Mouse (Mus musculus) frontal cortex, postnatal 14 days (tissue): ENCODE results near the gene Naaa.

Source experiments
- DNase-seq, 2 experiments: peaks; one replicate each; pipeline ENCODE4 v3.0.0; 2022; ENCODE audit warnings: low spot score in 2 of 2

Naaa gene

DNA sequence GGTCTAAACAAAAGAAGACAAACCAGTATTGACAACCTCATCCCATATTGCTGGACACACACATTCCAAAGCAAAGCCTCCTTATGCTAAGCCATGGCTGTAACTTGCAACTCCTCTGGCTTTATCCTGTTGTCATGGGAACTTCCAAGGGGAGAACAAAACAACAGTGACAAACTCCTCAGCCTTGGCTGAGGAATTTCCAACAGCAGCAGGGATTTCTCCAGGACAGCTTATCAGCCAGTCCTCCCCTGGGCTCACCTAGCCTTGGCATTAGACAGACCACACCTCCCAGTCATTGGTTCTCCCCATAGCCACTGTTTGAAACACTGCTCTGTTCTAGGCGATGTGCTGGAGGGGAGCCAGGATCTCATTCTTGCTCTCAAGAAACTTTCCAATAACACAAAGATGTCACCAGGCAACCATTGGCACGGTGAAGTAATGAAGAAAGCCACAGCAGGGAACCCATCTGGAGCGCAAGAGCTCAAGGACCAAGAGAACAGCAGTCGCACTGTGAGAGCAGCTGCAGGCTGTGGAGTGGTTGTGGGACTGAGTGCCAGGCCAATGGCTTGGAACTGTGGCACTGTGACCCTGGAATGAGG is 14.1 kb downstream of the Naaa start:
- DNase-seq: peak; percentile 67 to 76

DNA sequence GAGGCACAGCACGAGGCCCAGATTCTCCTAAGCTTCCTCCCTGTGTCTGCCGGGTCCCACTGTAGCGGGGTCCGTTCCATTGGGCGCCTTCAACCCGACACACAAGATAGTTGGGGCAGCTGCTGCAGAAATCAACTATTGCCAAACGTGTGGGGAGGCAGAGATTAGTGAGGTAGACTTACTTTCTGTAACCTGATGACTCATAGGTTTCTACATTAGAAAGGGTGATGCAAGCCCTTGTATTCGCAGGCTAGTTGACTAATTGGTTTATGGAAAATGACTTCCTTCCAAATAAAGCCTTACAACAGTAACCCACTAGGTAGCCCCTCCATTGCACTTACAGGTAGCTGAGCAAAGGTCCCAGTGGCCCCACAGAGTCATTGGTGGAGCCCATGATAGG is 15.3 kb downstream of the Naaa start:
- DNase-seq: no peak

DNA sequence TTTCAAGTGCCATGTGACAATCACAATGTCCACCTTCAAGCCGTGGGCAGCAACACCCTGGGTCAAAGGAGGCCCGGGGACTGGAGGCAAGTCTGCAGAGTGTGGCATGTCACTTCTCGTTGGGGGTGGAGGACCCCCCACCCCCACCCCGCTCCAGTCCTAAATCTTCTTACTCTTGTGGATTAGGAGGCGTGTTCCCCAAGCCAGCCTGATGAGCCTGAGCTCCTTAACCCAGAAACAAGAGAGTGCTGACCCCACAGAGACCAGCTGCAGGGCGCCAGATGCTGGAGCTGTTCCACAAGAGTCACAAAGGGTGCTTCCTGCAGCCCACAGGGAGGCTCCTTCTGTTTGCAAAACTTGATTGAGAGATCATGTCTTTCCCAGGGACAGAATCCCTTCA is 21.8 kb downstream of the Naaa start, which contains the start of gene Ppef2:
Ppef2 (minus strand) TSS at position 61 of the 400 bp plus-strand sequence.
- DNase-seq: no peak

DNA sequence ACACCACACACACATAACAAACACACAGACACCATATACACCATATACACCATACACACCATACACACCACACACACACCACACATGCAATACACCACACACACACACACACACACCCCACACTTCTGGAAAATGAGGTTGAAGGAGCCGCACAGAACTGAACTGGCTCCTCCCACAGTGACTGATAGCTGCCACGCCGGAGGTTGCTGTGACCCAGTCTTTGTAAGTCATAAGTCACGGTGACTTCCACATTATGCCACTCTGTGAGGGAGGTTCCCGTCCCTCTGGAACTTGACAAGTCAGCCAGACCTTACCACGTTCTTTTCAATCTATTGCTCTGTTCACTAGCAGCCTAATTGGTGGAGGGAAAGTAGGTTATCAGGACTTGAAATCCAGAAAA is 23.5 kb downstream of the Naaa start:
- DNase-seq: no peak

DNA sequence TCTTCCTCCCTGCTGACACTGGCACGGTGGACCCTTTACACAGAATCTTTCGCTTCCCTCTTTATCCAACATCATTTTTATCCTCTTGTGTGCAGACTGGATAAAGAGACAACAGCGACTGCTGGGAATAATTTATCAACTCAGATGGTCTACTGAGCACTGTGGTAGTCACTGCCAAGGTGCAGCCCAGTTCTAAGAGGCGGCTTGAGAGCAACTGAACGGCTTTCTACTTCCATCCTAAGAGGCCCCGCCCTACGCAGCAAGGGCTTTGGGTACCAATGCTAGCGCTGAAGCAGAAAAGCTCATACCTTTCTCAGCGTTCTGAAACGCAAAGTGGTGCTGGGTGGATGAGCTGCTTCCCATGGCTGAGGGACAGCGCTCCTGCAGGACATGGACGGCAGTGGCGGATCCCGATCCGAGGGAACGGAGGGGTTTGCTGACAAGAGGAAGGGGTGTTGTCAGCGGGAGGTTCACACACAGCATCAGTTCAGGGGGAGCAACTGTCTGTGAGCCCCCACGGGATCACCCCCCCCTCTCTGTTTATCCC is 25.1 kb downstream of the Naaa start:
- peak in 1 of 2 experiments; percentile 11 for DNase-seq

DNA sequence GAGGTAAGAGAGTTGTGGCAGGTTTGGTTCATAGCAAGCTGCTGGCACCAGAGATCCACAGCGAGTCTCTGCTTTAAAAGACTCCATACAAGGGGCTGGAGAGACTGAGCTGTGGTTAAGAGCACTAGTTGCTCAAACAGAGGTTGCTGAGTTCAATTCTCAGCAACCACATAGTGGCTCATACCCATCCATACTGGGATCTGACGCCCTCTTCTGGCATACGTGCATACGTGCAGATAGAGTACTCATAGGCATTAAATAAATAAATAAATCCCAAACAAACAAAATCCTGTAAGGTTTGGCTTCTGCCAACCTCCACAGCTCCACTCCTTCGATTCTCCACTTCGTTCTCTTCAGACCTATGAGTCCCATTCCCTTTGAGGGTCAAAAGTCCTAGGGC is 25.9 kb downstream of the Naaa start:
- DNase-seq: no peak

DNA sequence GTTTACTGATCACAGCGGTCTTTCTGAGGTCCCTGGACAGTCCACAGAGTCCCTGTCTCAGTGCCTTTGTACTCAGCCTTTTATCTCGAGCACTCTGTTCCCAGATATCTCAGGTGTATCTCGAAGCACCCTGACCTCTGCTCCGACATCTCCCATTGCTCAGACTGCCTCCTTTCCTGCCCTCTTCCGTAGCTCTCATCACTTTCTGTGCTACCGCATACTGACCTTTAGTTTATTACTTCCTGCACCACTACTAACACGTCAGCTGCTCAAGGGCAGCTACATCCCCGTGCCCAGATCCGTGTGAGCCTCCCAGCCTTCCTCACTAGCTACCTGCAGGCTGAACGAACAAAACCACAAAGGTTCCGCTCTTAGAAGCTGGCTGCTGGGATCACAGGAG is 29.4 kb downstream of the Naaa start:
- DNase-seq: no peak

DNA sequence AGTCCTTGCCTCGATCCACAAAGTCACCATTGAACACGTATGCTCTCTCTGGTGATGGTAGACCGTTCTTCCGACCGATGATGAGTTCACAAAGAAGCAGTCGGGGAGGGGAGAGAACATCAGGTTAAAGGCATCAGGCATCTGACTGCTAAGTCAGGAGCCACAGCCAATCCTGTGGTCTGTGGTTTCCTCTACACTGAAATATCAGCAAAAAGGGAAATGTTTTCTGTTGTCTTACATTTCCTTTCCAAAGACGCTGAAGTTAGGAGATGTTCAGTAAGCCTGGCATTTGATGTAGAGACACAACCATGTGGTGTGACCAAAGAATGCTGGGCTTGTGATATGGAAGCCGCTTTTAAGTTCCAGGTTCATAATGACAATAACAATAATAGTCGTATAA is 32.5 kb downstream of the Naaa start:
- DNase-seq: no peak

DNA sequence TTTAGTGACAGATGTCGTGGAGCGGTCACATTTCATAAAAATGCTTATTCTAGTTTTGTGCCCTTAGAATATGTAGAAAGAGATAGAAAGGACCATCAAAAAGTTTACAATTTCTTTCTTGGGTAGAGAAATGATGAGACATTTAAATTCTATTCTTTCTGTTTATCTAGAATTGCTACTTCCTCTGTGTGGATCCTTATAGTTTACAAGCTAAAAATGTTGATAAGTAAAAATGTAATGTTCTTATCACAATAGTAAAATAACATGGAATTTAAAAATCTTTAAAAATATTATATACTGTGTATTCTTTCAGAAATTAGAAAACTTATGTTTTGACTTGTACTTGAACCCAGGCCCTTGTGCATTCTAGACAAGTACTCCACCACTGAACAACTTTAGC is 33.1 kb downstream of the Naaa start:
- DNase-seq: no peak

DNA sequence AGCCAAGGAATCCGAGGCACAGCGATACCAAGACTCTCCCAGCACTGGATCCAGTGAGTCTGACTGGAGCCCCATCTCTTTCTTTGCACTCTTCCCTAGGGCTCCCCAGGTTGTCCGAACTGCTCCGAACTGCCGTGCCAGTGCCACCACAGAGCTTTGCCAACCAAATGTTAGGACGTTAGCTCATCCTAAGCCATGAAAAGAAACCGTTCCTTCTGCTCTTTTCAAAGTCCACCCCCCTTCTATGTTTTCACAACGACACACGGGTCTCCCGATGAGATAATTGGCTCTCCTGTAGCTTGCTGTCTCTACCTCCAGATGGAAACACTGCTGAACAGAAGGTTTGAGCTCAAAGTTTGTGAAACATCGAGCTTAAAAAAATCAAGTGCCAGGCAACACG is 37.2 kb downstream of the Naaa start:
- DNase-seq: no peak

DNA sequence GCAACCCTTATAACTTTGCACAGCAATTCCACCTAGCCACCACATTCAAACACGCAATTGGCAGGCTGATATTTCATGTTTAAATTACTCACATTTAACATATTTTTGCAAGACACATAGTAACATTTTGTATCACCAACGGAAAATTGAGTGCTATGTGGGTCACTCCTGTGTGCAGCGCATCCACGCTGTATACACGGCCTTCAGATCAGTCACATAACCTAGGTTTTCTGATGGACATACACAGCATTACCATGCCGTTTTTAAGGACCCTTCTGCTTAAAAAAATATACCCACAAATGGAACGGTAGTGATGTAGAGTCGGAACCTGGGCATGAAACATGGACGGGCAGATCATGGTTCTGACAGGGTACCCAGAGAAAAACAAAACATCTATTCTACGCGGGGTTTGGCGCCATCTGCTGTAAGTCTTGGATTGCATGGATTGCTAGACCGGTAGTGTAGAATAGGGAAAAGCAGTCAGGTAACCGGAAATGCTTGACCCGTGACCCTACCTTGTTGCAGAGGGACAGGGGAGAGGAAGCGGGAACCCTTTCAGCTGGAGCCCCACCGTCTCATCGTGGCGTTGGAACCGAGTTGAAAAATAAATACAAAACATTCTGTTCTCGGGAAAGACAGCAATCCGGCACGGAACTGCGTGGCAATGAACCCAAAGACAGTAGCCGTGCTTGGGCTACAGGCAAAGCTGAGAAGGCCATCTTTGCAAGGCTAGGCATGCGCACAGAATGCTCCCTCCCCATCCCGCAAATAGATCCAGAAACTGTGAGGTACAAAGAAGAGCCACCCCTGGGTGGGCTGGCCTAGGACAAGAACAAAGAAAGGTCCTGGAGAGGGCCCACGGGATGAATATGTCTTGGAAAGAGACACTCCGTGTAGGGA is 38.4 kb downstream of the Naaa start:
- peak; percentile 47 to 74 for DNase-seq

DNA sequence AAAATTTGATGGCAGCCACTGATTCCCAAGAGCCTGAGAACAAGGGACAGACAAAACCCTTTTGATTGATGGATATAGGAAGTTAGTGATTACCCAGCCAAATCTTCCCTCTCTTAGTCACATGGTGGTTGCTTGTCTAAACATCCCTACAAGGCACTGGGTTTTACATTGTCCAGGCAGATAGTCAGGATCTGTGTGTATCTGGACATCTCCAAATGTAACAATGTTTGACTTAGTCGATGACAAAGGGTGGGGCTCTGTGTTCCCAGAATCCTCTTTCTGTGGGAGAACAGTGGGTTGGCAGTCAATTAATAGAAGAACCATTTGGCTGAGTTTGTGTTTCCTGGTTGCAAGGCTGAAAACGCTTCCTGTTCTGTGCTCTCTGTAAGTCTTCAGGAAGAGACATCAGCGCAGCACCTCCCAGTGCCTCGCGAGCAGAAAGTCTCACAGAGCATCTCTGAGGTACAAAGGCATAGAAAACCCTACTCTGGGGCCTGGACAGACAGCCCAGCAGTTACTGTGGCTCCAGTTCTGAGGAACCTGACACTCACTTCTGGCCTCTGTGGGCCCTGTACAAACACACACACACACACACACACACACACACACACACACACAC is 42.9 kb downstream of the Naaa start:
- no peak for DNase-seq

DNA sequence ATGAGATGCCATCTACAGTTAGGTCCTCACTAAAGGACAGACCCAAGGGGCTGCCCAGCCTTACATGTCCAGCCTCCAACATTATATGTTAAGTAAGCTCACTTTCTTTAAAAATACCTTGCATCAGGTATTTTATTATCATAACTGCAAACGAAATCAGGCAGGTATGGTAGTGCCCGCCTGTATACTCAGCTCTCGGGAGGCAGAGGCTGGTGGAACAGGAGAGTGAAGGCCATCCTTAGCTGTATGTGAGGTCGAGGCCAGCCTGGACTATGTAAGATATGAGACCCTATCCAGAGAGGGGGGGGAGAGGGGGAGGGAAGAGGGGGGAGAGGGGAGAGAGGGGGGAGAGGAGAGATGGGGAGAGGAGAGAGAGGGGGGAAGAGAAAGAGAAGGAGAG is 44.6 kb downstream of the Naaa start:
- DNase-seq: no peak

DNA sequence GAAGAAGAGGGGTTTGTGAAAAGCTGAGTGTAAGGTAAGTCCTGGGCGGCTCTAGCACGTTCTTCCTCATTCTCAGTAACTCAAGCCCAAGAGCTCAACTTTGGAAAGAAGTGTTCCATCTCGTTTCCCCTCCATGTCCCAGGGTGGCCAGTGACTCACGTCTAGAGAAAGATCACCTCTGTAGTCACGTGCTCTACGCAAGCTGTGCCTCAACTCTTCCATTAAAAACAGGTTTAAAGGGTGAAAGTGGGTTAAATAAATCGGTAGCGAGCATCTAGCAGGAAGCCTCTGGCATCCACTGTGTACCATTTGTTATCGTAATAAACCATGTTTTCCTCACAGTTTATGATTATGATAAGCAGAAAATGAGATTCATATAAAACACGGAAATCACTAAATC is 46.1 kb downstream of the Naaa start:
- DNase-seq: no peak

DNA sequence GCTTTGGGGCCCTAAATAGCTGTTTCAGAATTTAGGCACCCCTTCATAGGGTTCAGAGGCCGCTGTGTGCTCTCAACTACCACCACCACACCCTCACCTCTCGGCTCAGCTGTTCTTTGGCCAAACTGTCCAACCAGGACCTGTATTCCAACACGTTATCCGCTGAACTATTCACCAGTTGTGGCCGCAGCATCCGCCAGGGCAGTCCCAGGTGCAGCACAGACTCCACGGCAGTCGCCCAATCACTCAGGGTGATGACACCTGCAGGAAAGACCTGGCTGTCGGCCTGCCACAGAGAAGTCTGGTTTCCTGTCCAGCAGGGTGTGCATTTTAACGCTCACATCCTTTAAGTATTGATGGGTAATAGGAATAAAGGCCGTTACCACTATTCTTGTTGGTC is 47.7 kb downstream of the Naaa start:
- no peak for DNase-seq

DNA sequence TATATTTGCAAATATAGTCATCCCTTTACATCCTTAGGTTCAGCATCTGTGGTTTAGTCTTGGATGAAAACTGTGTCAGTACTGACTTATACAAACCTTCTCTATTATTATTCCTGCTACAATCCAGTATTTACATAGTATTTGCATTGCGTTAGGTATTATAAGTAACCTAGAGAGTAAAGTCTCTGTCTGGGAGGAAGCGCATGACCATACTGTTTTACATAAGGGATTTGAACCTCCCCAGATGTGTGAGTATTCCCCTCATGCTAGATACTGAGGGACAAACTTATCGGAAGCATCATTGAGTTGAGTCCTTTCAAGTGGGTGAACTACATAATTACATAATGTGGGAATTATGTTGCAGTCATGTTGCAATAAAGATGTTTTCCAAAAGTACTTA is 48.5 kb downstream of the Naaa start:
- DNase-seq: no peak

DNA sequence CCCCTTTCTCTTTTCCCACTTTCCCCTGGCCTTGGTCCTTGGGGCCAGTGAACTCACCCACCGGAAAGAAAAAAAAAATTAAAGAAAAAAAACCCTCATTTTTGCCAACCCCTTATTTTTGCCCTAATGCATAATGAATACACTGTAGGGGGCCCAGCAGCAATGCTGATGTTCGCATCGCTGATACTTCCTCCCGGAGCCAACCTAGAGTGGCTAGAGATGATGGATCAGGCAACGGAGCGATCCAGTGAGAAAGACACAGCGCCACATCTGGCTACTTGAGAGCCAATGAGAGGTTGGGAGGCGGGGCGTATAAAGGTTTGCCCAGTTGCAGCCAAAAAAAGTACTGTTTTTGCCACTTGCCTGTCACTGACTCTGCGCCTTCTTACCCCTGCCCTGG is 49.2 kb downstream of the Naaa start:
- no peak for DNase-seq

DNA sequence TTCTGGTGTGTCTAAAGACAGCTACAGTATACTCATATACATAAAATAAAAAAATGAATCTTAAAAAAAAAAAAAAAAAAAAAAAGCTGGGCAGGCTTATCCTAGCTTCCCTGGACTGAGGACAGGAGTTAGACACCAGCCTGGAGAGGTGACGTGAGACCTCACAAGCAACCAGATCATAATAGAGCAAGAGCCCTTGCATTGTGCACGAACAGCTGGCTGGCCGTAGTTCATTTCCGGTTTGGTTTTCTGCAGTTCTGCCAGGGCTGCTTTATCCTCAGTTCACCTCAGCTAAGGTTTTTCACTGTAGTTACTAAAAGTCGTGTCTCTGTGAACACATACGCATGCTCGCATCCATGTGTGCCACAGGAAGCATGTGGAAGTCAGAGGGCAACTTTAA is 50.2 kb downstream of the Naaa start:
- no peak for DNase-seq

DNA sequence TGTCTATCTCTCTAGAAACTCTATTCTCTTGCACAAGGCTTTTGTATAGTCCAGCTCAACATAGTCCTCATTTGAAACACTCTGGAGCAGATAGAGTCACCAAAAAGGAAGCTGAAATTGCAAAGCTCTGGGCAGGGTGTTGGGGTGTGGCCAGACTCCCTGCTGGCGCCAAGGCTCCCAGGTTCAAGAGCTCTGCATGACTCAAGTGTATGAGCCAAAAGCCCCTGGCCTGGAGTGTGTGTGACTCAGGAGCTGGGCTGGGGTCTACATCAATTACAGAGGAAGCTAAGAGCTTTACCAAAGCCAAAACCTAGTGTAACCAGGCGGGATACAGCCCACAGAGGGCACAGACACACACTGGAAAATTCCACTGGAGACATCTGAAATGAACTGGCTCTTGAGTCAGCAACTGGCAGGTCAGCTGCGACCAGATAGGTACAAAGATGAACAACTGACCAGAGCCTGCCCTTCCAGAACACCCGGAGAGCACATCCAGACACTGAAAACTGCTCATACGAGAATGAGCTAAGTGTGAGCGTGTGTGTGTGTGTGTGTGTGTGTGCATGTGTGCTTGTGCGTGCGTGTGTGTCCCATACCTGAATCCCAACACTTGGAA is 57.6 kb downstream of the Naaa start:
- no peak for DNase-seq

DNA sequence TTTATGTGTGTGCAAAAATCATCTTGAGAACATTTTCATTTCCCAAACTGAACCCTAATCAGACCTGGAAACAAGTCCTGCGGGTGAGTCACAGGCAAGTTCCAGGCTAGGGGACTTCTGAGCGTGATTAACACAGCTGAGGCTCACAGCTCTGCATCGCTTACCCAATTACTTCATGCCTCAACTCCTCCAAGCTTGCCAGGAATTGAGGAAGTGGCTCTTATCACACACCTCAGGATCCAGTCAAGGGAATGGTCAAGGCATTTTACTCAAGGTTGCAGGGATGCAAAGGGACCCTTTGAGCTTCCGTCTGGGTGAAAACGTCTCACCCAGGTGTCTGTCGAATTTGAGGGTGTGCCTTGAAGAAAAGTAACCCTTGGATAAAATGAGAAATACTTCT is 58.1 kb downstream of the Naaa start:
- no peak for DNase-seq

DNA sequence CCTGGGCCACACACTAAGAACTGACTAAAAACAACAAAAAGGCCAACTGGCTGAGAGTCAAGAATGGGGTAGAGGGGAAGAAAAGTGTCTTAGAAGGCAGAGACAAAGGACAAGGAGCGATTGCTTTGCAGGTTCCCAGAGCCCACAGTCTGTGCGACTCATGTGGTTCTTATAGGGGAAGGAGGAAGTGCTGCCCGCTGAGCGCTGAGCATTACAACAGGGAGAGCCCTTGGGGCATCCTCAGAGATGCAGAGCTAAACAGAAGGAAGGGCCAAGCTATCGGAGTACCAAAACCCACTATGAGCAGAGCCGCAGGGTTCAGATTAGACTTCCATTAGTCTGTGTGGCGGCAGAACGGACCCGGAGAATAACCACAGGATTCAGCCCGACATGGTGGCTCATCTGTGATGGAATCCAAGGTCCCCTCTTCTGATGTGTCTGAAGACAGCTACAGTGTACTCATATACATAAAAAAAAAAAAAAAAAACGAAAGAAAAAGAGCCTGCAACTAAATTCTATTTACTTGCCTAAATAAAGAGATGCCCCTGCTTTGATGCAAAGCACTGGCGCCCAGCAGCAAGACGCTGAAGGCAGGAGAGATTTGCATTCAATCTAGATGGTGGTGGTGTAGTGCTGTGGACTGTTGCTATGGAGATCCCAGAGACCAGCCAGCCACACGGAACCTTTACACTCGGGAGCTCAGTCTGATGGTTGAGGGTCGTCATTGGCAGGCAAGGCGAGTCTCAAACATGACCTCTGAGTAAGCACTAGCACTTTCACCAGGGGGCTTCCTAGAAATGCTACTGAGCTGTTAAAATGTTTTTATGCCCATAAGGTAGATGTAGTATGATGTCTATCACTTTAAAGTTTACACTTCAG is 58.8 kb downstream of the Naaa start:
- no peak for DNase-seq
